Mouse (Mus musculus) liver, embryonic 14.5 days (tissue): ENCODE data around the gene Fh1.

Experiments
- CTCF ChIP-seq: IDR thresholded peaks from 2 replicates; pipeline ENCODE4 v1.5.1; 2016; ENCODE audit warnings: antibody characterized with exemption, low read depth, control low read depth
- EP300 ChIP-seq: IDR thresholded peaks from 2 replicates; pipeline ENCODE4 v1.6.1; 2016; ENCODE audit warnings: antibody characterized with exemption, low read depth

GRCm38 (mm10) chr1:175623656-175624055, 1.8 kb downstream of the Fh1 start:
- TF ChIP-seq CTCF: no peak
- TF ChIP-seq EP300: no peak
